Comparison of ENCODE assay signal across 7 mouse cellular contexts in the genomic region with DNA sequence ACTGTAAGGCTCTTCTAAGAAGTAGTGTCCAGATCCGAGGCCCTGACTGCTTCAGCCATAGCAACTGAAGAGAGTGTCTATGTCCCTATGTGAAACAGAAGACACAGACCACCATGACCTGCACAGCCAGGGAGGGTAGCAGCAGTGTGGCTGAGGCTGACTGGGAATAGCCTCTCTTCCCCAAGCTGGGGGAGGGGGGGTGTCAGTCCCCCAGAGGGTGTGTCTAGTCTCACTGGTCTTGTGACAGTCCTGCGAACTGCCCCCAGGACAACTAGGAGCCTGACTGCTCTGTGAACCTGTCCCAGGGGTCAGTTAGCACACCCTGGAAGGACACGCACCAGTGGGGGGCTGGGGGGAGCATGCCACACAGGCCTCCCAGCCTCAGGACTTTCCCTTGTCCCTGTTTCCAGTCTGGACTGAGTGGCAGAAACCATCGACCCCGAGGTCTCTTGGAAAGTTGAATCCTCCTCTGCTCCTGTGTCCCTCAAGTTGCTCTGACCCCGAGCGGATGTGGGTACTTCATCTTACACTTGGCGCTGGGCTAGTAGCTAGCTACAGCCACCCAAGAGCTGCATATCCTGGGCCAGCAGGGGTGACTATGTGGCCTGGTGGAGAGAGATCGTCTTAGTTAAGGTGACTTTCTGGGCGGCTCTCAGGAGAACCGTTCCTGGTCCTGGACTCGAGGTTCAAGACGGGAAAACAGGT. TPM values are rescaled to one million over a fixed set of nuclear protein-coding genes. Genes with fewer than 3 reads are reported as not detected.
DNase-seq lines count a peak whose midpoint lies in the region; ATAC-seq and TF ChIP-seq lines count a peak whose summit lies in the region.

No protein-coding gene starts in this region.

- H3K4me2 ChIP-seq in heart, embryonic 13.5 days: peak overlapping the region; percentile 90
- H3K4me2 ChIP-seq in kidney, embryonic 15.5 days: peak overlapping the region; percentile 99
- peak overlapping the region; percentile 95 for H3K4me2 ChIP-seq in midbrain, embryonic 12.5 days (replicated peaks)

- H3K4me3 ChIP-seq in E14TG2a.4 (replicated peaks; ENCODE audit: low read length): peak overlapping the region; percentile 76
- H3K4me3 ChIP-seq in brown adipose tissue, adult 24 weeks (ENCODE audit: insufficient read depth, low read depth, low read length): peak overlapping the region; percentile 69
- peak overlapping the region; percentile 64 for H3K4me3 ChIP-seq in heart, embryonic 13.5 days
- H3K4me3 ChIP-seq in kidney, embryonic 15.5 days (replicated peaks): peak overlapping the region; percentile 54
- peak overlapping the region; percentile 52 for H3K4me3 ChIP-seq in midbrain, embryonic 12.5 days

- peaks cover 58% of the 10 kb centered on the region for H3K27me3 ChIP-seq in E14TG2a.4 (ENCODE audit: insufficient read depth, low read length)
- H3K27me3 ChIP-seq in heart, embryonic 13.5 days (replicated peaks): peaks cover 27% of the 10 kb centered on the region
- peaks cover 40% of the 10 kb centered on the region for H3K27me3 ChIP-seq in kidney, embryonic 15.5 days
- peaks cover 70% of the 10 kb centered on the region for H3K27me3 ChIP-seq in midbrain, embryonic 12.5 days

- peak overlapping the region; percentile 82 for H3K27ac ChIP-seq in brown adipose tissue, adult 24 weeks (replicated peaks; ENCODE audit: low read depth, low read length)
- peak overlapping the region; percentile 95 for H3K27ac ChIP-seq in heart, embryonic 13.5 days (replicated peaks)
- peak overlapping the region; percentile 29; the same call in 1 of the 2 replicates for H3K27ac ChIP-seq in kidney, embryonic 15.5 days
- no peak overlapping the region for H3K27ac ChIP-seq in midbrain, embryonic 12.5 days (replicated peaks)

- no peaks in the 10 kb centered on the region for H3K9me3 ChIP-seq in E14TG2a.4 (ENCODE audit: low read length)
- no peaks in the 10 kb centered on the region for H3K9me3 ChIP-seq in heart, embryonic 13.5 days
- H3K9me3 ChIP-seq in kidney, embryonic 15.5 days (replicated peaks): no peaks in the 10 kb centered on the region
- no peaks in the 10 kb centered on the region for H3K9me3 ChIP-seq in midbrain, embryonic 12.5 days

- peak; percentile 56 for DNase-seq in thymus, postnatal 4 days
- DNase-seq in layer of hippocampus, postnatal 10 days (ENCODE audit: low spot score in 2 of 2): no peak

- peak overlapping the region; percentile 92 for H3K9ac ChIP-seq in heart, embryonic 13.5 days
- no peak overlapping the region for H3K9ac ChIP-seq in kidney, embryonic 15.5 days
- peak overlapping the region; percentile 66; the same call in 1 of the 2 replicates for H3K9ac ChIP-seq in midbrain, embryonic 12.5 days (replicated peaks)

- TF ChIP-seq CTCF in E14TG2a.4 (conservative IDR thresholded peaks at IDR 0.05; ENCODE audit: low read length): no peak

- ATAC-seq in heart, embryonic 13.5 days (ENCODE audit: extremely low read depth, insufficient number of reproducible peaks, low FRiP score, low TSS enrichment): no peak
- peak; percentile 17 for ATAC-seq in kidney, embryonic 15.5 days (replicated peaks; ENCODE audit: low FRiP score)
- ATAC-seq in midbrain, embryonic 12.5 days (ENCODE audit: low FRiP score, low read depth): no peak

- 12% methylated on average over 13 of the region's 13 CpGs for WGBS in heart, embryonic 13.5 days
- 18% methylated on average over 13 of the region's 13 CpGs for WGBS in kidney, embryonic 15.5 days
- WGBS in midbrain, embryonic 12.5 days: 24% methylated on average over 13 of the region's 13 CpGs

- H3K4me1 ChIP-seq in E14TG2a.4 (replicated peaks; ENCODE audit: low read depth, low read length): peaks cover 42% of the 10 kb centered on the region
- H3K4me1 ChIP-seq in brown adipose tissue, adult 24 weeks (ENCODE audit: control insufficient read depth, insufficient read depth, insufficient read length, low read length): peaks cover 10% of the 10 kb centered on the region
- H3K4me1 ChIP-seq in heart, embryonic 13.5 days: peaks cover 73% of the 10 kb centered on the region
- peaks cover 41% of the 10 kb centered on the region for H3K4me1 ChIP-seq in kidney, embryonic 15.5 days
- H3K4me1 ChIP-seq in midbrain, embryonic 12.5 days: peaks cover 20% of the 10 kb centered on the region; the same call in 1 of the 2 replicates

- H3K36me3 ChIP-seq in E14TG2a.4 (ENCODE audit: insufficient read depth, low read length): peaks cover 7% of the 10 kb centered on the region; the same call in 1 of the 2 replicates
- no peaks in the 10 kb centered on the region for H3K36me3 ChIP-seq in heart, embryonic 13.5 days
- no peaks in the 10 kb centered on the region for H3K36me3 ChIP-seq in kidney, embryonic 15.5 days
- H3K36me3 ChIP-seq in midbrain, embryonic 12.5 days: no peaks in the 10 kb centered on the region

RNA-seq across cellular contexts. Expression of a gene that starts 0.7 kb away (rescaled TPM):
- 34.5 and 46.5 TPM in 2 replicates for polyA plus RNA-seq in brown adipose tissue, adult 24 weeks (2012; ENCODE audit: insufficient read depth, insufficient read length, missing spikeins)
- polyA plus RNA-seq in heart, embryonic 13.5 days (2015; fragmentation: Nextera tagmentation; extraction: Ambion mirVana): 69.3 and 83.9 TPM in 2 replicates
- polyA plus RNA-seq in kidney, embryonic 15.5 days (2015; fragmentation: Nextera tagmentation; extraction: Ambion mirVana): 11.6 and 12.4 TPM in 2 replicates
- 1.5 and 1.9 TPM in 2 replicates for polyA plus RNA-seq in midbrain, embryonic 12.5 days (2016; fragmentation: Nextera tagmentation; extraction: Ambion mirVana)
- total RNA-seq in layer of hippocampus, postnatal 10 days (2021): 1 to 10 TPM; 2.1 to 2.4 TPM

RNA-seq across cellular contexts. Expression of a gene that starts 25.3 kb away (rescaled TPM):
- polyA plus RNA-seq in brown adipose tissue, adult 24 weeks (2012; ENCODE audit: insufficient read depth, insufficient read length, missing spikeins): 36.7 and 42.7 TPM in 2 replicates
- 129 and 149 TPM in 2 replicates for polyA plus RNA-seq in heart, embryonic 13.5 days (2015; fragmentation: Nextera tagmentation; extraction: Ambion mirVana)
- 255 and 266 TPM in 2 replicates for polyA plus RNA-seq in kidney, embryonic 15.5 days (2015; fragmentation: Nextera tagmentation; extraction: Ambion mirVana)
- 133 and 150 TPM in 2 replicates for polyA plus RNA-seq in midbrain, embryonic 12.5 days (2016; fragmentation: Nextera tagmentation; extraction: Ambion mirVana)
- 10 to 100 TPM; 17.0 to 19.5 TPM for total RNA-seq in layer of hippocampus, postnatal 10 days (2021)

RNA-seq across cellular contexts. Expression of a gene that starts 30.5 kb away (rescaled TPM):
- 12.9 and 13.5 TPM in 2 replicates for polyA plus RNA-seq in brown adipose tissue, adult 24 weeks (2012; ENCODE audit: insufficient read depth, insufficient read length, missing spikeins)
- polyA plus RNA-seq in heart, embryonic 13.5 days (2015; fragmentation: Nextera tagmentation; extraction: Ambion mirVana): 3.2 TPM in 2 replicates
- 3.8 and 4.8 TPM in 2 replicates for polyA plus RNA-seq in kidney, embryonic 15.5 days (2015; fragmentation: Nextera tagmentation; extraction: Ambion mirVana)
- polyA plus RNA-seq in midbrain, embryonic 12.5 days (2016; fragmentation: Nextera tagmentation; extraction: Ambion mirVana): 1.2 and 1.3 TPM in 2 replicates
- total RNA-seq in layer of hippocampus, postnatal 10 days (2021): 10 to 100 TPM; 80.9 to 91.4 TPM

RNA-seq across cellular contexts. Expression of a gene that starts 55.6 kb away (rescaled TPM):
- 31.5 and 38.8 TPM in 2 replicates for polyA plus RNA-seq in brown adipose tissue, adult 24 weeks (2012; ENCODE audit: insufficient read depth, insufficient read length, missing spikeins)
- 59.2 and 66.6 TPM in 2 replicates for polyA plus RNA-seq in heart, embryonic 13.5 days (2015; fragmentation: Nextera tagmentation; extraction: Ambion mirVana)
- polyA plus RNA-seq in kidney, embryonic 15.5 days (2015; fragmentation: Nextera tagmentation; extraction: Ambion mirVana): 53.7 and 56.7 TPM in 2 replicates
- polyA plus RNA-seq in midbrain, embryonic 12.5 days (2016; fragmentation: Nextera tagmentation; extraction: Ambion mirVana): 74.7 and 80.0 TPM in 2 replicates
- 100 to 1,000 TPM; 182 to 185 TPM for total RNA-seq in layer of hippocampus, postnatal 10 days (2021)

RNA-seq across cellular contexts. Expression of a gene that starts 59.5 kb away (rescaled TPM):
- polyA plus RNA-seq in brown adipose tissue, adult 24 weeks (2012; ENCODE audit: insufficient read depth, insufficient read length, missing spikeins): 0.58 and 0.75 TPM in 2 replicates
- 5.8 and 6.2 TPM in 2 replicates for polyA plus RNA-seq in heart, embryonic 13.5 days (2015; fragmentation: Nextera tagmentation; extraction: Ambion mirVana)
- polyA plus RNA-seq in kidney, embryonic 15.5 days (2015; fragmentation: Nextera tagmentation; extraction: Ambion mirVana): 4.0 and 4.6 TPM in 2 replicates
- polyA plus RNA-seq in midbrain, embryonic 12.5 days (2016; fragmentation: Nextera tagmentation; extraction: Ambion mirVana): 5.2 and 7.3 TPM in 2 replicates
- under 1 TPM; 0.33 to 0.80 TPM for total RNA-seq in layer of hippocampus, postnatal 10 days (2021)
